Comparison of ENCODE assay signal across 10 mouse cellular contexts in genomic region chr13:94158864-94159477, GRCm38 (mm10).
DNase-seq lines count a peak whose midpoint lies in the region; ATAC-seq and TF ChIP-seq lines count a peak whose summit lies in the region.
"Had no signal": no experiment of that assay in that cellular context is flagged by ENCODE, and none has a peak within 500 bp of the region (broad histone marks: within the 10 kb centered on the region; RNA-seq: fewer than 3 reads in every experiment).

No protein-coding gene starts in this region.

- DNase-seq in forebrain, embryonic 10.5 days (ENCODE audit: extremely low spot score, low spot score) = no peak
- peak; percentile 28 for DNase-seq in kidney, postnatal 0 days (ENCODE audit: low spot score)
- DNase-seq in kidney, adult 11 months = no peak
- peak; percentile 74 for DNase-seq in limb, embryonic 11.5 days (ENCODE audit: low spot score)
- no peak for DNase-seq in cerebellum, adult 2 months
- DNase-seq in adrenal gland, adult 2 months = no peak
- DNase-seq: forebrain, postnatal 0 days; thymus, adult 18-20 months had no signal

- no peak overlapping the region for H3K9ac ChIP-seq in forebrain, embryonic 15.5 days (replicated peaks)
- H3K9ac ChIP-seq in kidney, postnatal 0 days (ENCODE audit: low read depth, low read length) = no peak overlapping the region
- H3K9ac ChIP-seq in limb, embryonic 11.5 days (ENCODE audit: low read length) = no peak overlapping the region
- H3K9ac ChIP-seq: forebrain, postnatal 0 days had no signal

- H3K27ac ChIP-seq in forebrain, embryonic 10.5 days = peak overlapping the region; percentile 63; the same call in 1 of the 2 replicates
- H3K27ac ChIP-seq in forebrain, embryonic 15.5 days (replicated peaks) = no peak overlapping the region; the same call in 1 of the 2 replicates
- H3K27ac ChIP-seq in kidney, postnatal 0 days = peak overlapping the region; percentile 72
- H3K27ac ChIP-seq in brown adipose tissue, adult 24 weeks (replicated peaks; ENCODE audit: low read depth, low read length) = 0 out of 2 replicates have a peak overlapping the region, but pooled peaks have one; percentile 9
- H3K27ac ChIP-seq in limb, embryonic 11.5 days (replicated peaks; ENCODE audit: low read depth, low read length) = peak overlapping the region; percentile 69
- H3K27ac ChIP-seq in cerebellum, adult 2 months (ENCODE audit: insufficient read depth, low read length) = no peak overlapping the region

- no peaks in the 10 kb centered on the region for H3K27me3 ChIP-seq in forebrain, embryonic 10.5 days (ENCODE audit: poor library complexity, severe bottlenecking)
- H3K27me3 ChIP-seq in forebrain, embryonic 15.5 days = no peaks in the 10 kb centered on the region
- no peaks in the 10 kb centered on the region for H3K27me3 ChIP-seq in kidney, postnatal 0 days (ENCODE audit: insufficient read depth, low read length)
- no peaks in the 10 kb centered on the region for H3K27me3 ChIP-seq in limb, embryonic 11.5 days (ENCODE audit: control insufficient read depth, insufficient read depth, low read length)
- no peaks in the 10 kb centered on the region for H3K27me3 ChIP-seq in cerebellum, adult 2 months (ENCODE audit: control insufficient read depth, insufficient read depth, low read length)

- no peak overlapping the region for H3K4me3 ChIP-seq in forebrain, embryonic 10.5 days
- no peak overlapping the region for H3K4me3 ChIP-seq in forebrain, embryonic 15.5 days
- H3K4me3 ChIP-seq in kidney, postnatal 0 days (replicated peaks; ENCODE audit: low read depth, low read length) = no peak overlapping the region
- no peak overlapping the region for H3K4me3 ChIP-seq in brown adipose tissue, adult 24 weeks (ENCODE audit: insufficient read depth, low read depth, low read length)
- no peak overlapping the region for H3K4me3 ChIP-seq in limb, embryonic 11.5 days (ENCODE audit: low read depth, low read length)
- H3K4me3 ChIP-seq in cerebellum, adult 2 months (replicated peaks; ENCODE audit: insufficient read depth, low read depth, low read length) = no peak overlapping the region

- peaks cover 28% of the 10 kb centered on the region for H3K4me1 ChIP-seq in forebrain, embryonic 10.5 days
- H3K4me1 ChIP-seq in forebrain, embryonic 15.5 days = no peaks in the 10 kb centered on the region
- H3K4me1 ChIP-seq in kidney, postnatal 0 days (replicated peaks; ENCODE audit: insufficient read depth, low read length) = peaks cover 16% of the 10 kb centered on the region; the same call in 1 of the 2 replicates
- H3K4me1 ChIP-seq in brown adipose tissue, adult 24 weeks (ENCODE audit: control insufficient read depth, insufficient read depth, insufficient read length, low read length) = peaks cover 16% of the 10 kb centered on the region; the same call in 1 of the 2 replicates
- peaks cover 24% of the 10 kb centered on the region for H3K4me1 ChIP-seq in limb, embryonic 11.5 days (ENCODE audit: control insufficient read depth, insufficient read depth, low read length)
- H3K4me1 ChIP-seq in cerebellum, adult 2 months (ENCODE audit: control insufficient read depth, insufficient read depth, low read length) = no peaks in the 10 kb centered on the region

- no peaks in the 10 kb centered on the region for H3K36me3 ChIP-seq in forebrain, embryonic 10.5 days (replicated peaks)
- H3K36me3 ChIP-seq in forebrain, embryonic 15.5 days = no peaks in the 10 kb centered on the region
- no peaks in the 10 kb centered on the region for H3K36me3 ChIP-seq in kidney, postnatal 0 days (ENCODE audit: insufficient read depth, low read length)
- no peaks in the 10 kb centered on the region; the same call in 1 of the 2 replicates for H3K36me3 ChIP-seq in limb, embryonic 11.5 days (ENCODE audit: control insufficient read depth, insufficient read depth, low read length)

- TF ChIP-seq CTCF in kidney, postnatal 0 days (IDR thresholded peaks at IDR 0.05; ENCODE audit: low read depth) = no peak
- TF ChIP-seq CTCF in cerebellum, adult 2 months (IDR thresholded peaks at IDR 0.05; ENCODE audit: borderline replicate concordance, insufficient read depth, low read depth, low read length) = no peak

- H3K9me3 ChIP-seq in forebrain, embryonic 10.5 days = peaks cover 9% of the 10 kb centered on the region
- H3K9me3 ChIP-seq in forebrain, embryonic 15.5 days = no peaks in the 10 kb centered on the region
- H3K9me3 ChIP-seq in kidney, postnatal 0 days (replicated peaks; ENCODE audit: low read length) = no peaks in the 10 kb centered on the region
- H3K9me3 ChIP-seq in limb, embryonic 11.5 days (ENCODE audit: control insufficient read depth, low read length) = no peaks in the 10 kb centered on the region; the same call in 1 of the 2 replicates

- ATAC-seq in forebrain, embryonic 15.5 days (replicated peaks) = no peak
- ATAC-seq in kidney, postnatal 0 days (replicated peaks; ENCODE audit: low FRiP score, low read depth) = no peak
- peak; percentile 56; the same call in 1 of the 2 replicates for ATAC-seq in limb, embryonic 11.5 days (ENCODE audit: insufficient number of reproducible peaks, low FRiP score, low TSS enrichment, low read depth)
- ATAC-seq: forebrain, postnatal 0 days had no signal

- WGBS in forebrain, embryonic 10.5 days = 45% methylated on average over 6 of the region's 6 CpGs
- WGBS in forebrain, embryonic 15.5 days = 53% methylated on average over 6 of the region's 6 CpGs
- 55% methylated on average over 6 of the region's 6 CpGs for WGBS in kidney, postnatal 0 days
- WGBS in limb, embryonic 11.5 days = 21% methylated on average over 6 of the region's 6 CpGs
- 74% methylated on average over 6 of the region's 6 CpGs for WGBS in cerebellum, adult 2 months

- TF ChIP-seq POLR2A in cerebellum, adult 2 months (IDR thresholded peaks at IDR 0.05; ENCODE audit: borderline replicate concordance, insufficient read depth, low read length) = no peak

- H3K4me2 ChIP-seq in forebrain, embryonic 15.5 days (replicated peaks) = no peak overlapping the region
- no peak overlapping the region for H3K4me2 ChIP-seq in kidney, postnatal 0 days (ENCODE audit: low read length)
- H3K4me2 ChIP-seq in limb, embryonic 11.5 days (ENCODE audit: low read depth, severe bottlenecking) = no peak overlapping the region

Comparison
In these comparisons a context has a peak if more than half of its experiments do, and no peak if none do; other contexts are left out.
1. DNase-seq: peak in kidney, postnatal 0 days (single experiment) and limb, embryonic 11.5 days (single experiment); none in forebrain, embryonic 10.5 days (single experiment), kidney, adult 11 months (single experiment), cerebellum, adult 2 months (0 of 2) and adrenal gland, adult 2 months (single experiment).
2. H3K27ac ChIP-seq: peak in forebrain, embryonic 10.5 days (single experiment), kidney, postnatal 0 days (single experiment), brown adipose tissue, adult 24 weeks (single experiment) and limb, embryonic 11.5 days (single experiment); none in forebrain, embryonic 15.5 days (single experiment) and cerebellum, adult 2 months (single experiment).